Mouse (Mus musculus) B cell, adult 2 months (primary cell): ENCODE measurements at regions not wholly inside any gene's neighbourhood (a gene's known extent, or its start where the extent isn't known, plus 50 kb on each side); places are given as distances from the start of the nearest gene placed in this dataset.

Experiments
- DNase-seq, 2 experiments: peaks; one replicate each; pipeline ENCODE4 v3.0.0; 2022

DNA sequence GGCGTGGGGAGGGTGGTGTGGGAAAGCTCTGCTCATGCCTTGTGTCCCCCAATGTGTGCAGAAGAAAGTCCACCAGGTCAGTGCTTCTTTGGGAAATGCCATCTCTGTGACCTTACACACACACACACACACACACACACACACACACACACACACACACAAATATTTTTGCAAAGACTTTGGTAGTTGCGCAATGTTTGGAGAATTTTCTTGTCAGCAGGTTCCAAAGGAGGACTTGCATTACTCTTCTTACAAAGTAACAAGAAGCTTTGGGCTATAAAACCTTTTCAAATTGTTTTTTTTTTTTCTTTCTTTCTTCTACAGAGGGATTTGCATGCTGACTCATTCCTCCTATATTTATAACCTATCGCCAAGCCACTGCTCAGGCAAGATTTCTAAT lies 59.1 kb upstream of the Npvf start:
- no peak for DNase-seq

DNA sequence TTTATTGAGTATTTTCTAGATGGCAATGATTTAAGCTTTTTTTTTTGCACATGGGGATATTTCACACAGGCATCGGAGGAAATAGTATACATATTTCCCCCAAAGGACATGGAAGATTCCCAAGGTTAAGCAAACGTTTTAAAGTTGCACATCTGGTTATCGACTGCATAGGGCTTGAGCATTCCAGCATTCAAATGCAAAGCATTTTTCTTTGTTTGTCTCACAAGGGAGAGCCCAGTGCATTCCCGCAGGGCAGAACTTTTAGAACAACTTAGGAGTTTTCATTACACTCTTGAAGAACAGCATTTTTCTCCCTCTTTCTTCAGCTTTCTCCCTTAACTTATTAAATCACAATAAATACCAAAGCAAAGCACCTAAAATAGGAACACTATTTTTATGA lies 64.4 kb upstream of the Npvf start:
- no peak for DNase-seq

DNA sequence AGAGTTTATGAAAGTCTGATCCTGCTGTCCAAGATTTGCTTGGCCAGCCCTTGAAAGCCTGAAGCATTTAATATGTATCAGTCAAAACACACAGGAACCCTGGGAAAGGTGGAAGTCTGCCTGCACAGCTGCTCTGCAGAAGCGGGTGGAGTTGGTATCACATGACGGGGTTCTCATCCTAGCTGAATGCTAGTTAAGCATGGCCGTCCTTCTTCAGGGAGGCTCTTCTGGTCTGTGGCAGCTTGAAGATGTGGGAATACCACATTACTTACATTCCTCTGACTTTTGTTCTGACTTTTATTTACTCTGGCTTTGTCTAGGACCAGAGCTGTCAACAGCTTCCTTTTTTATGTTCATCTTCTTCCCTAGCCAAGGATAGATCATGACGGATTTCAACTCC lies 66.1 kb upstream of the Npvf start:
- no peak for DNase-seq

DNA sequence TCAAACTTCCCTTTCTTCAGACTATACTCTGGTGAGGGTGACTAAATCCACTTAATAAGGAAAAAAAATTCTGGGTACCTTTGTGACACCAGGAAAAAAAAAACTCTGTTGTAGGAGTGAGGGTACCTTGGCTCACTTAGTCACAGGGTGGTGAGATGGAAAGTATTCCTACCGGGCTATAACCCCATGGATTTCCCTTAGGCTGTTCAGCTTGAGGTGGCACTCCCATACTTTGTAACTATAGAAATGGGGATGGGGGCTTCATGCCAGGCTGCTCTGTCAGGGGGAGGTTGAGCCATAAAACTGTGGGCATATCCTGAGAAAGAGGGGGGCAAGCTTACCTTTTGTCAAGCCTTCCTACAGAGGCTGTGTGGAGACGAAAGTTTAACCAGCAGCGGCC lies 71.4 kb upstream of the Npvf start:
- no peak for DNase-seq

DNA sequence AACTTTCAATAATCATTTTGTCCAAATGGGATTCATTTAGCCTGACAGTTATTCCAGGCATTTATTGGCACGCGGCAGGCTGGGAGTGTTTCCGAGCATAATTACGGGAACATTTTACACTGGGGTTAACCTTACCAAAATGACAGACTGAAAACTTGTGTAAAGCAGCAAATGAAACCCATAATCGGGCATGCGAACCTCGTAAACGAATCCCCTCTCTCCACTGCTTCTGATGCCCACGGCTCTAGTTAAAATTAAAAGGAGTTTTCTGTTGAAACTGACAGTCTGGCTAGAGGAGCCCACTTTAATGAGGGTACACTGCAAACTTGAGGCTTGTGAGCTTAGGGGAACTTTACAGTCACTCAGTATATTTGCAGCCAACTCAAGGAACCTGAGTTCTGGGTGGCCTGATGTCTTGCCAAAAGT lies 71.9 kb upstream of the Npvf start:
- no peak for DNase-seq

DNA sequence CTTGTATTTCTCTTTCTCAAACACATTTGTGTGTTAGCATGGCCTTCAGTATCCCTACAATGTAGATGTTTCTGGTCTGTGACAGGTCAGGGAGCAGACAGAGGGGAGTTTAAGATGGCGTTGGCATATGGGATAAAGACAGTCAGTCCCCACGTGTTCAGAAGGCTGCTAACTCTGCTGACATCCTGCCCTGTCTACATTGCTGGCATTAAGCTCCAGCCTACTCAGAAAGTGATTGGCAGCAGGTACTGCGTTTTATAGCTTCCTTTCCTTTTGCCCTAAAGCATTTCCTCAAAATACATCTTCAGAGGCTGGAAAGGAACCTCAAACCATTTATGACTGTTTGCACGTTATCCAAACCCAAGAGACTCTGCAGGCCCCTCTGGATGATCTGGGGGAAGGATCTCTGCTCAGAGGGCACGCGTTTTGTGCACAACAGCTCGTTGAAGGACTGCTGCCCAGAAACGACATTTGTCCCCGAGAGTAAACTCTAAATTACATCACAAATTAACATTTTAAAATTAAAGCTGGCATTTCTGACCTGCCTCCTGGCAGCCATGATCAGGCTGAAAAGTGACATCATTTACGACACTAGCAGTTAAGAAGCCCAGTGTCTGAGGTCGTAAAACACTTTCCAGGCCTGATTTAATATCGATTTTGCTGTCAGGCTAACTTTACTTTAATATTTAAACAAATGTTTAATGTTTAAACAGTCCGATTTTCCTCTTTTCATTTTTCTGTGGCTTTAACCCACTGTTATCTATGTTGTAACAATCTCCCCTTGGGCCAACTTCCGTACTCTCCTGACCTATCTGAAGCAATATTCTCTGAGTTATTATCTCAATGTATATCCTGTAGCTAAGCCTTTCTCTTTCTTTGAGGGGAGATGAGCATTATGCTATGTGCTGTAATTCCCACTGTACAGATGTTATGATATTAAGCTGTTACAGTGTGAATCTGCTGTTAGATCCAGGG lies 76.8 kb upstream of the Npvf start:
- DNase-seq = no peak

DNA sequence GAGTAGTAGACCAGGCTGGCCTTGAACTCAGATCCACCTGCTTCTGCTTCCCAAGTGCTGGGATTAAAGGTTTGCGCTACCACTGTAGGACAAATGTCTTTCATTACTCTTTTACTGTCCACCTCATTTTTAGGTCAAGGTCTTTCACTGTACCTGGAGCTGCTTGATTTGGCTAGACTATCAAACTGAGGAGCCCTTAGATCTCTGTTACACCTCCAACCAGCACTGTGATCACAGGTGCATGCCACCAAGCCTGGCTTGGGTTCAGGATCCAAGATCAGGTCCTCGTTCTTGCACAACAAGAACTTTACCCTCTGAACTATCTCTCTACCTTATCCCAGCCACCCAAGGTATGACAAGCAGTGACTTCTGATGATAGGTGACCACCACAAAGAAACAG lies 80.5 kb upstream of the Npvf start:
- no peak for DNase-seq

DNA sequence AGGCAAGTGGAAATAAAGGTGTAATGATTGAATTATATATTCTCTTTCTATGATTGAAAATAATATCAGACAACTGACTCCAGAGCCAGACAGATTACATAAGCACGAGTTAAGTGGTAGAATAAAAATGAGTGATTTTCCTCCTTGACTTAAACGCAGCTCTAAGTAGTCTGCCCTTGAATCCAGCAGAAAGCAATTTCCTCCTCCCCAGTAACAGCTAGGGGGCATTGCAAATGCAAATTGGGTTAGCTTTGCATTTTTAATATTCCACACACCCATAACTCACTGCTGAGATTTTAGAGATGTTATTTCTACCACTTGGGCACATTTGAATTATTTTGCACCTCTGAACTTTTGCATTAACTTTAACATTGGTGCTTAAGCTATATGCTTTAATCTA lies 81.6 kb upstream of the Npvf start:
- no peak for DNase-seq

DNA sequence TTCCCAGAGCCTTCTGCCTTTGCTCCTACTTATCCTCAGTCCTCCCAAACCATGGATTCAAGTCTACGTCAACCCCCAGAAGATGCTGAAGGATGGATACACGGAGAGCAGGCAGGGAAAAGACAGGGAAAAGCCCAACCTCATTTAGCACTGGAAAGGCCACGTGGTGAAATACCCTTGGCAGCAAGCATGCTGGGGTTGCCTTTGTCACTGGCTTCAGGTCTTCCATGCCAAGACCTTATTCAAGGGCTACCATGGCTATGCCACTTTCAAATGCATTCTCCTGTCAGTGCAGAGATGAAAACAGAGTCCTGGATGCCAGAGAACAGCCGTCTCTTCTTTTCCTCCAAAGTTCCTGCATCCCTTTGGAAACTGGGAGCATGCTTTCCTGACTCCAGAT lies 87.8 kb upstream of the Npvf start:
- DNase-seq = no peak

DNA sequence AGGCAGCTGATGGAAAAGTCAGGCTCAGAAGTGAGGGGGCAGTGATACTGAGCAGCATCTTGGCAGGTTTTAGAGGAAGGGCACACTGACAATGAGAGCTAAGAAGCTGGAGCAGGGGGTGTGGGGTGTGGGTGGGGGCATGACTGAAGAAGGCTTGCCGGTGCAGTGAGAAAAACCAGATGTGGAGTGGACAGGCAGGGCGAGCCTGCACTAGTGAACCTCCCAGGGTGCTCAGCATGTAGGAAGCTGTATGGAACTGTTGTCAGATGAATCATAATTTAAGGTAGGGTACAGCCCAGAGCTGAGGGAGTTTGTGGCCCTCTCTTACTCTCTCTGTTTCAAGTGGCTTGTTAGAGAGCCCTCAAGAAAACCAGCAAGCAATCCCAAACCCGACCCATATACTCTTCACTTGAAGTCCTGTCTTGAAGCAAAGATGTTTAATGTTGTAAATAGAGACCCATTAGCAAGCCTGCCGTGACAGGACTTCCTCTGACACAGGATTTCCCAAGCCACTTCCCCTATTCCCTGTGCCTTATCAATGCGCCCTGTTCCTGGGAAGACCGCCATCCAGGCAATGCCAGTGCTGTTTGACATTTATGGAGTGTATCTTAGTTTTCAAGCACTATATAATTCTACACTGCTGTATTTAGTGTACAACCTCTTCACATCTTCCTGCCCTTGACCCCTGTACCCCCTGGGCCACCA lies 90.4 kb upstream of the Npvf start:
- DNase-seq = no peak

DNA sequence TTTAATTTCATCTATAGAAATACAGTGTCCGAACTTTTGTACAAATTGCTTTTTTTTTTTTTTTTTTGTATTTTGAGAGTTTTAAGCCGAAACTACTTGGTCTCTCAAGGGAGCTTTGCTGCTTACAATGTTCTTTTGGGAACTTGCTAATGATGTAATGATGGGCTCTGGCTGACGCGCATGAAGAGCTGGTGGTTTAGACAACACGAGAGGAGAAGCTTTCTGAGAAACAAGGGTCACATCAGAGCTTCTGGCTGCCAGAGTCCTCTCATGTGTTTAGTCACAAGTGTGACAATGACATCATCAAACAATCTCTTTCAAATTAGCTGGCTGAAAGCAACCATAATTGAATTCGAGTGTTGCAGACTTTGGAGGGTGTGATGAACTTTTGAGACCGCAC lies 98.9 kb upstream of the Npvf start:
- DNase-seq = no peak

DNA sequence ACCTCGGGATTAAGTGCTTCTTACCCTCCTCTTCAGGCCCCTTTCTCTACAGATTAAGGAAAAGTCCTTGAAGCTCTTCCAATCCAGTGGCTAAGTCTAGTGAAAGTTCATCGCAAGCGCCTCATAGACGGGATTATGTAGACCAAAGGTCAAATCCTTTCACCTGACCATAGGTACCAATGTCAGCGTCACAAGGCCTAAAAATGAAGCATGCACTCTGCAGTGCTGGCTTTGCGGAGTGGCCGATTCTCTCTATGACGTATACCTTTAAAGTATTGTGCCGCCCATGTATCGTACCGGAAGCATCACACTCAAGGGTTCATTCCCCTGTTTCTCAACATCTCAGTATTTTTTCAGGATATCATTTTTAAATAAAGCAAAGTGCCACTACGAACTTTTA lies 100.5 kb upstream of the Npvf start:
- no peak for DNase-seq

DNA sequence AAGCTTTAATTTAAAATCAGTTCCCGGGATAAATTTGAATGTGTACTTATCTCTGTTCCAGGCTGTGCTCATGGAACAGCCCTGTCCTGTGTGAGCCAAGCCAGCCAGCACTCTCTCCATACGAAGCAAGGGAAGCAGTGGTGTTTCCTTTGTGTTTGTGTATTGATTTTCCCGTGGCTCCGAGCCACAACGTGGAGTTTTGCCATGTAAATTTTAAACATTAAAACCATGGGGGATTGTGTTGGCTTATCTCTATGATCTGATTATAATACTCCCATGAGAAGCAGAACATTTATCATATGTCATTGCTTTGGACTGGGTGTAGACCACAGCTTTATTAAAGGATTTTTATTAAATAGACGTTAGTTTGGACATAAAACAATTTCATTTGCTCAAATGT lies 106.1 kb upstream of the Npvf start:
- no peak for DNase-seq

DNA sequence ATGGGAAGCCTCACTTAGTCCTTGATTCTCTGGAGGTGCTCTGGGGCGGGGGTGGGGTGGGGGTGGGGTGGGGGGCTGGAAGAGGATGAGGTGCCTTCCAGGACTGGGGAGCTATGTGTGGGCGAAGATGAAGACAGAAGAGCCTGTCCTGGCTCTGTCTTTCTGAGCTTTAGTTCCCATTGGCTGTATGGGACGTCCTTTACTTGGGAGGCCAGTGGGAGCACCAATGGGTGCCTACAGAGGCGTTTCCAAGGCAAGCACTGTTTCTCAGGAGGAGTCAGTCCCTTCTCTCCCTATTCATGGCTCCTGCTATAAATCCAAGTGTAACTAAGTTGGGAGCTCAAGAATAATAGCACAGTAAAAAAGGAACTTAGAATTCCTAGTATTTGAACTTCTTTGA lies 108.9 kb upstream of the Npvf start:
- no peak for DNase-seq

DNA sequence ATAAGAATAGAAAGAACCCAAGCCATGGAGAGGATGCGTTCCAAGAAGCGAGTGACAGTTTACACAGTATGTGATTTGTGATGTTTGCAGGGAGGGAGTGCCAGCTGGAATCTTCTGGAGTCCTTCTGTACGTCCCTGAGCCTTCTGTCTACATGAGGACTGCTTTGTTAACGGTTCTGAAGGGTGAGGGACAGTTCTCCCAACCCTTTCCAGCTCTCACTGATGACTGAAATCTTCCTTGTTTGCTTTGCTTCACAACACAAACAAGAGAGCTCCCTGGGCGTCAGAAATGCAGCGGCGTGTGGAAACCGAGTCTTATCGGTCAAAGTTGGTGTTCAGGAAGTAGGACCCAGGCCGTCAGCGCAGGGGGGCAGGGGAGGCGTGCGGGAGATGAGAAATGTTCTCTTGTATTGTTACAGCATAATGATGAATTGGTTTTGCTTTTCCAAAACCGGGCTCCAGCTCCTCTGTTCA lies 112.2 kb upstream of the Npvf start:
- no peak for DNase-seq

DNA sequence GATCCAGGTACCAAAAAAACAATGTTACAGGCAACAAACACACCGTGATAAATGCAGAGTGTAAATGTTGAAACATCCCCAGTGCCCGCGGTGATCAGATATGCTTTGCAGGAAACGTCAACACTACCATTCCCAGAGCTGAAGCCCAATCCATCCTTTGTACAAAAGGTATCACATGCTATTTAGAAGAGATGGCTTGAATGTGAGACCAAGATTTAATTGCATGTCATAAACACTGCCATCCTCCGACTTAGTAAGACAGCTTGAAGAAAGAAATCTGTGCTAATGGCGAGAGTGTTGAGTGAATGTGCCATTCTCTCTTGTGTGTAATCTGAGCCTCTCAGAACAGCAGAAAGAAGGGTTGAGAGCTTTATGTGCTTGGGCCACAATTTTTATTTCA lies 112.9 kb upstream of the Npvf start:
- no peak for DNase-seq

DNA sequence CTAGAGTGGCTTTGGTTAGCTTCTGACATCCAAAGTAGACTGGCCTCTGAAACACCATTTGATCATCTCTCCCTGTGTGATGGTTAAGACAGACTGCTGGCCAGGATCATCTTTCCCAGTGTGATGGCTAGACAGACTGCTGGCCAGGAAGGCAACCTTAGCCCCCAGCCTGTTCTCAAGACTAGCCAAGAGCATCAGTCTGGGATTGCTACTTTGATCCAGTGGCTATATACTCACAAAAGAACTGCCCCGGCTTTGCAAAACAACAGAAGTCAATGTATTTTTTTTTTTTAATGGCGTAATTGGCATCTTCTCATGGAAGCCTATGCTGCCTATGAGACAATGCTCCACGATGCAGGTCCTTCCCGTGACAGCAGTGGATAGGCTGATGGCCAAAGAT lies 113.6 kb upstream of the Npvf start:
- no peak for DNase-seq

DNA sequence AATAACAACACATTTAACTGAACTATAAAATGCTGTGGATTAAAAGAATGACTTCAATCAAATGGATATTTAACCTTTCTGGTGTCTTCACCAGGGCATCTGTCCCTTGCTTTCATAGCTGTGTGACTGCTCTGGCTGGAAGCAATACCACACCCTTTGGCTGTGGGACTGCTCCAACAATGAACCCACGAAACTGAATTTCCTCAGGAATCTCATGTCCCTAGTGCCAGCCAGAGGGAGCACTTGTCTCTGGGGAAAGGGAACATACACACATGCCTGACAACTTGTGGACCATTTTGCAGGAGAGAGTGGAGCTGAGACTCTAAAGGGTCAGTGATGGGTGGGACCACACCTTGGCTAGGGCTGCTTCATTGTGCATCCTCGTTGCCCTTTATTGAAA lies 114.9 kb upstream of the Npvf start:
- no peak for DNase-seq

DNA sequence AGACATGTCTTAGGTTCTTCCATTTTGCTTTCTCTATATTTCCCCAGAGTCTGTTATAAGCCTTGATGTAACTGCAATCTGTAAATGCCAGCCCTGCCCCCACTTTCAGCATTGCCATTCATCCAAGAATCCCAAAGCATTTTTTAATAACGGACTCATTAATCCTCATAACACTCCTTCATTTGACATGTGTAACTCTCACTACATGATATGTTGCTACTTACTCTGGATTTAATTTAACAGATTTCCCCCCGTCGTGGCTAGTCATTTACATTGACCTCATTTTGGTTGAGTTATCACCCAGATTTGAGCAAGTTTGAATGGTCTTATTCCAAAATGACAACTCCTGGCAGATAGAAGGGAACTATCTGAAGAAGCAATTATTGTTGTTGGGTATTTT lies 116.2 kb upstream of the Npvf start:
- no peak for DNase-seq

DNA sequence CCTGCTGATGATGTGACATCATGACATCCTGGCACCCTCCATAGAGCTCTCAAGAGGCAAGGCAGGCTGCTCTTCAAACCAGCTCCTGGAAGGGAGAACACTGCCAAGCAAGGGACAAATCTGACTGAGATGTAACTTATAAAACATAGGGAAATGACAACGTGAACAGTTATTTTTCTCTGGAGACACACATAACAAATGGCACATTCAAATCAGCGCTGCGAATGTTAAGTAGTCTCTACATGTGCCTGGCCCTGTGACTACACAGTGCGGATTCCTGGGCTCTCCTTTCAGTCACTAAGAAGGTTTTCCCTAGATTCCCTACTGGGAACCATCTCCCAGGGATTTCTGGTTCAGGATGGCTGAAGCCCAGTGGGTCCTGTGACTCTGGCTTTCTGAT lies 121.4 kb upstream of the Npvf start:
- no peak for DNase-seq

DNA sequence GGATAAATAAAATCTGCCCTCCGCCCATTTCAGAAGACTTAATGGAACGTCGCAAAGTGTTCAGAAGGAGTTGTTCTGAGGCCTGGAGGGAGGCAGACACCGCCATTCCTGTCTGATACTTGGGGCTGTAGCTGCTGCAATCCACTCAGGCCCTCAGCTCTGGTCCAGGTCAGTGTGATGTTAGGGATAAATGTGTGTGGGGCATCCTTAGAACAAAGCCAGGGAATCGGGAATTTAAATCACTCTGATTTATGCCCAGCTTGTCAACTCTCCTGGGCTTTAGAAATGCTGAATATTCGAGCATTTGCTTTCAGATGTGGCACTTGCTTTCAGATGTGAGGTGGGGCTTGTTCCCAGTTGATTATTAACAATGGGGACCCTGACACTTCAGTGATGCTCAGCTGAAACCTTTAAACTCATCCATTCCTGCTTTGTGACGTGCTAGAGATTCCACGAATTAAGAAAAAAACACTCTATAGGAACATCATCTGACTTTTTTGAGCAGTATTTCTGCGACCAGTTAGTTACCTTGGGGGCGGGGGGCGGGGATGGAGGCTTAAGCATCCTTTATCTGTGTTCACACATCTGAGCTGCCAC lies 122.1 kb upstream of the Npvf start:
- DNase-seq = no peak

DNA sequence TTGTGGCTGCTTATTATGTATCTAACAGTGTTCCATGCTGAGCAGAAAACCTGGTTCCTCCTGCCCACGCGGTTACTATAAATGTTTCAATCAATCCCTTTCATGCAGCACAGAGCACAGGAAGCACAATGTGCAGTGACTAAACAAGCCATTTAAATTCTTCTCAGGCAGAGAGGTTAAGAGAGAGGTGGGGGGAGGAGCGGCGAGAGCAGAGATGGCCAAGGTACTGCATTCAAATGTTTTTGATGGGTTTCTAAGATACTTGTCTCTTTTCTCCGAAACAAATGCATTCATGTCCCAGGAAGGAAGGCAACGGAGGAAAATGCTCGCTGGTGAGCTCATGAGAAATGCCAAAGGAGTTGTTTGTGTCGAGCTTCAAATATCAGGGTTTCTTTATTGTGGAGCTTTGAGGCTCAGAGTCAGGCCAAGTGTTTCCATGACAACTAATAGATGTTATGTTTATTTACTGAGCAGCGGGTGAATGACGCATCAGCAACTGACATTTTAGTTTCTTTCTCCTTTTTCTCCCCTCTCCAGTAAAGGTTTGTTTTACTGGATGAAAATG lies 122.8 kb upstream of the Npvf start:
- no peak for DNase-seq

DNA sequence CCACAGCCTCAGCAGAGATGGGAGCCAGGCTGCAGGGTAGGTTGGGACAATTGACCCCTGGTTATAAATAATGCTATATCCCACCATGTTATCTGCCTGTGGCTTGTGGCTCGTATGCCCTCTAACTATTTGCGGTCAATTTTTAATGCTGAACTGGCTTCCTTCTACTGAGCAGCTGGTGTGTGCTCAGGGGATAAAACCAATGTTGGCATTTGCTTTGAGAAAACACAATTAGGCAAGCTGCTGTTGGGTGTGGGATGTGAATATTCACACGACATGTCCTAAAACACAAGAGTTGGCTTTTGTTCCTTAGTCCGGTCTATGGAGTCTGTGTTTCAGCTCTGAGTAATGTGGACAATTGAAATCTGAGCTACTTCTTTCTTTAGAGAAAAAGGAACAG lies 123.6 kb upstream of the Npvf start:
- no peak for DNase-seq

DNA sequence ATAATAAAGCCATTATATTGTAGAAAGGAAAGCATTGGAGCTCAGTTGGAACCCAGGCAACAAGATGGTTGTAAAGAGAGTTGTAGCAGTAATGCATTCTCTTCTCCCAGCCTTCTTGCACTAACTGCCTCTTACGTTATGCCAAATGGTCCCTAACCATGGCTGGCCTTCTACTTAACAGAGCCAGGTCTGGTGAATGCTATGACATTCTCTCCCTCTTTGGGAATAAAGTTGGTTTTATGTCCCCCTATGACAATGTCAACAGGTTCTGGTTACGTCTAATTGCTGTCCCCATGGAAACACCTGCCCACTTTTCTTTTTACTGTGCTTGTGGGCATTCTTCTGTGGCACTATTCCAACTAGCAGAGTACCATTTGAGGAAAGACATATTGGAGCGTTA lies 126.4 kb upstream of the Npvf start:
- no peak for DNase-seq
